Mouse (Mus musculus) kidney, adult 2 months (tissue): ENCODE results near the gene Ppp1r14a.

Experiments
- CTCF ChIP-seq: fragments of 200-500 bp; conservative IDR thresholded peaks from 2 replicates; pipeline ENCODE4 v1.5.1; 2011; ENCODE audit warnings: low read depth, mild to moderate bottlenecking, control low read depth, low read length, moderate library complexity, mixed read lengths; ENCODE audit not compliant: insufficient read depth, insufficient read length
- POLR2A ChIP-seq: fragments of 200-500 bp; IDR thresholded peaks from one replicate; pipeline ENCODE4 v1.6.1; 2011; ENCODE audit warnings: low read depth, low read length, control low read depth

DNA sequence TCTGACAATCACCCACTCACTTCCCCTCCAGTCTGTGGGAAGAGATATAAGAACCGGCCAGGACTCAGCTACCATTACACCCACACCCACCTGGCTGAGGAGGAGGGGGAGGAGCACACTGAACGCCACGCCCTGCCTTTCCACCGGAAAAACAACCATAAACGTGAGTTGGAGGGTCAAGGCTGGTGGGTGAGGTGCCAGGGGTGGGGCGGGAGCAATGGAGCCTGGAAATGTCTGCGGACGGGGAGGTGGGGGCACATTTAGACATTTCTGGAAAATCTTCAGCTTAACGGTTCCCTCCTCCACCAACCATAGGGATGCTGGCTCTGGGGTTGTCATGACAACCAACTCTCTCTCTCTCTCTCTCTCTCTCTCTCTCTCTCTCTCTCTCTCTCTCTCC is 23.9 kb downstream of the Ppp1r14a start:
- TF ChIP-seq CTCF (no peak), POLR2A (no peak)
